Mouse (Mus musculus) mouse trophoblast stem cell (cell line): ENCODE data around the gene Brd3.

Source experiments
- in situ Hi-C, 2 experiments: fragments of 300-500 bp; cut with MseI, MboI; formaldehyde crosslinking; loops; 2 replicates in 1 of 2; 3 replicates in 1 of 2; pipeline ENCODE4 v1.15.1; 2025

Brd3 gene

GRCm38 (mm10) chr2:27404375-27405093 is 102.9 kb downstream of the Brd3 start:
- in situ Hi-C loops = no loop called here

DNA sequence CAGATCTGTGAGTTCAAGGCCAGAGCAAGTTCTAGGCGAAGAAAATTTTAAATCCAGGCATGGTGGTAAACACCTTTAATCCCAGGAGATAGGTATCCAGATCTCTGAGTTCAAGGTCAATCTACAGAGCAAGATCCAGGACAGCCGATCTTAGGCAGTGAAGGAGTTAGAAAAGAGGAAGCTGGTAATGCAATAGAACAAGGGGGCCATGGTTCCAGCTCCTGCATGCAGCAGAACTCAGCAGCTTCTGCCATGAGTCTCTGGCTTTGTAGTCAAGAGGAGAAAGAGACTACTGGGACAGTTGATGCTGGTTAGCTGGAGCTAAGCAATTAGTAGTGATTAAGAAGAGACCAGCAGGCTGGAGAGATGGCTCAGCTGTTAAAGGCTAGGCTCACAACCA is 105.9 kb downstream of the Brd3 start:
- in situ Hi-C loops = no loop called here

- in situ Hi-C loops = no loop called here
Observed at GRCm38 (mm10) chr2:27400083-27400482, 107.4 kb downstream of the Brd3 start.

GRCm38 (mm10) chr2:27396656-27397440 is 110.6 kb downstream of the Brd3 start:
- in situ Hi-C loops = no loop called here
